Mouse (Mus musculus) heart, adult 2 months (tissue): ENCODE results near the gene Mrpl23. TPM values are rescaled to one million over a fixed set of nuclear protein-coding genes. Genes with fewer than 3 reads are reported as not detected.

Experiments
- DNase-seq, 2 experiments: peaks; one replicate each; pipeline ENCODE4 v3.0.0; 2021
- H3K27ac ChIP-seq: fragments of 200-600 bp; 2 replicates; pipeline ENCODE4 v1.8.1; 2022
- H3K27me3 ChIP-seq: fragments of 200-500 bp; 2 replicates; pipeline ENCODE4 v1.6.1; 2012; ENCODE audit warnings: mild to moderate bottlenecking, low read length, inconsistent platforms, mixed read lengths; ENCODE audit not compliant: control insufficient read depth, insufficient read depth
- H3K36me3 ChIP-seq: fragments of 200-500 bp; 2 replicates; pipeline ENCODE4 v1.6.1; 2012; ENCODE audit warnings: low read length, inconsistent platforms; ENCODE audit not compliant: control insufficient read depth, insufficient read depth
- H3K4me1 ChIP-seq: fragments of 200-500 bp; 2 replicates; pipeline ENCODE4 v1.6.1; 2011; ENCODE audit warnings: low read length; ENCODE audit not compliant: control insufficient read depth, insufficient read depth
- H3K4me3 ChIP-seq: fragments of 200-600 bp; 2 replicates; pipeline ENCODE4 v1.8.1; 2022
- H3K79me2 ChIP-seq: fragments of 200-500 bp; replicated peaks from 2 replicates; pipeline ENCODE4 v1.6.1; 2012; ENCODE audit warnings: mild to moderate bottlenecking, inconsistent platforms, low read length, moderate library complexity, mixed read lengths; ENCODE audit not compliant: control insufficient read depth, insufficient read depth
- H3K9ac ChIP-seq: fragments of 200-500 bp; 2 replicates; pipeline ENCODE4 v1.6.1; 2012; ENCODE audit warnings: low read depth, mild to moderate bottlenecking, control low read depth, inconsistent platforms, low read length, mixed read lengths
- CTCF ChIP-seq: fragments of 200-600 bp; IDR thresholded peaks from 2 replicates; pipeline ENCODE4 v1.8.1; 2022; ENCODE audit warnings: antibody characterized with exemption, mild to moderate bottlenecking, moderate library complexity
- EP300 ChIP-seq: fragments of 200-500 bp; IDR thresholded peaks from 2 replicates; pipeline ENCODE4 v1.6.1; 2011; ENCODE audit warnings: low read depth, low read length, control low read depth; ENCODE audit not compliant: insufficient read depth
- POLR2A ChIP-seq: fragments of 200-500 bp; IDR thresholded peaks from 2 replicates; pipeline ENCODE4 v1.6.1; 2011; ENCODE audit warnings: mild to moderate bottlenecking, low read depth, low read length, control low read depth; ENCODE audit not compliant: insufficient read depth
- WGBS: fragments of 180-500 bp; shearing (Covaris S2); methylation state at CpG from one replicate; pipeline ENCODE4 v1.1.7; 2018; 5-methylcytosine and 5-hydroxymethylcytosine counted together
- intact Hi-C: fragments of 180-260 bp; cut with DNase I; formaldehyde crosslinking; loops from one replicate; pipeline ENCODE4 v1.15.1; 2025
- polyA plus RNA-seq: library from polyadenylated mRNA; depleted of rRNA; stranded (reverse); fragments of >200 nt; gene quantifications from 2 replicates; pipeline ENCODE4 v1.2.3, GENCODE M21; 2012
- total RNA-seq, 2 experiments: library from RNA; stranded (reverse); gene quantifications; 2 replicates each; pipeline ENCODE4 v1.2.3; 2021

Mrpl23 gene
- total and polyA plus RNA-seq, 3 experiments, result 0.89 to 12.8 (median 2.1) TPM

DNA sequence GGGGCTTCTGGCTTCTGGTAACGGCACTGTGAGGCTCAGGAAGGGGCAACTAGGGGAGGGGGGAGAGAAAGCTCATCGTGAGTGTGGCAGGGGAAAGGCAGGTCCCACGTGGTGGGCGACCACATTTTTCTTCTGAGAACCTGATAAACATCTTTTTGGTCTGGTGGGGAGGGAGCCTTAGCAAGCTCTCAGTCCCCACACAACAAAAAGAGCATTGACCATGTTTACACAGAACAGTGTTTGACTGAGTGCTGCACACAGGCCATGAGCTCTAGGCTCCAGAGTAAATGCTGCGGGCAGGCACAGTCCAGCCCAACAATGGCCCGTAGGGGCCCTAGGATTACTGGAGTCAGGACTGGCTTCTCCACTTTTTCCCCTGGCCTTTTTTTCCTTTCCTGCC is 6.3 kb downstream of the Mrpl23 start:
- 65% methylated on average over 6 of the region's 6 CpGs for WGBS
- intact Hi-C loops, result loop anchor here (5.0 kb wide), 2 partner anchors 44 to 139 kb away; no protein-coding TSS in a partner anchor
- DNase-seq, result no peak
- Histone ChIP-seq H3K36me3 (no peaks in the 10 kb centered on the region), H3K27ac (no peak overlapping the region), H3K79me2 (no peaks in the 10 kb centered on the region), H3K9ac (no peak overlapping the region), H3K4me3 (no peak overlapping the region), H3K4me1 (0 out of 2 replicates have a peak, but pooled peaks cover 3% of the 10 kb centered on the region), H3K27me3 (no peaks in the 10 kb centered on the region)
- no peak for TF ChIP-seq POLR2A
- TF ChIP-seq CTCF, result no peak
- TF ChIP-seq EP300, result no peak

DNA sequence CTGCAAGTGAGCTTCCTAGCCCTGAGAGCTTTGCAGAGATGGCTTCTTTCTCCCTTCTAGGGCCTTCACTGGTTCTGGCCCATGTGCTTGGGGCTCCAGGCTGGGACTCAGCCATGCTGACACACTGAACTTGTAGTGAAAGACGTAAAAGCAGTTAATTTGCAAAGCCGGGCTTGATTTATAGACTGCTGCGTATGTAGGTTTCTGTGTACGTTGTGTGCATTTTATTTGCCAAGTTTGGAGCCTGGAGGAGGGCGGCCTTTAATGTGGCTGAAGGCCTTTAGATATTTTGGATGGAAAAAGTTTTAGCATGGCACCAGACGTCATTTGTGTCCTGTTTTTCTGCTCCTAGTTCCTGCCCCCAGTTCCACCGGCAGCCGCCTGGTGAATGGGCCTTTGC is 7.3 kb downstream of the Mrpl23 start:
- no peak for DNase-seq
- Histone ChIP-seq H3K79me2 (no peaks in the 10 kb centered on the region), H3K27ac (no peak overlapping the region), H3K27me3 (no peaks in the 10 kb centered on the region), H3K4me3 (no peak overlapping the region), H3K4me1 (no peaks in the 10 kb centered on the region), H3K36me3 (no peaks in the 10 kb centered on the region), H3K9ac (no peak overlapping the region)
- TF ChIP-seq POLR2A (no peak), CTCF (no peak), EP300 (no peak)
- 80% methylated on average over 8 of the region's 8 CpGs for WGBS
- intact Hi-C loops, result loop anchor here (5.0 kb wide), 2 partner anchors 42 to 137 kb away; no protein-coding TSS in a partner anchor

DNA sequence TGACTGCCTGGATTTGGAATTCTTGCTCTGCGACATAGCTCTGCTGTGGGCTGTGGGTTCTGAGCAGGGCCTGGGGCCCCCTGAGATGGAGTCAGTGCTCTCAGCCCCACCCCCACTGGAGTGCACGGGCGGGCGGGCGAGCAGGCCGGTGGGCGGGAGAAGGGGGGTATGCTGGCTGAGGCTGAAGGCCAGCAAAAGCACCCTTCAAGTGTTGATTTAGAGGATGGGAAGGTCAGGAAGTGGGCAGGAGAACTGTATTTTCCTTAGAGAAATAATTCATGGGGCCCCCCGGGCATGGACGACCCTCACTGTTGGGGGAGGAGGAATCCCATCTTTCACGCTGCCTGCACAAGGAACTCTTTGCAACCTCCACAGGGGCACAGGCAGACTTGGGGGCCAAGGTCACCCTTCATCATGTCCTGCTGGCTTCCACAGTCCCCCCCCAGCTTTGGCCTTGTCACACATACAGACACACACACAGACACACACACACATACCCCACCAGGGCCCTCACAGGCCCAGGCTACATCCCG is 10.4 kb downstream of the Mrpl23 start:
- Histone ChIP-seq H3K79me2 (no peaks in the 10 kb centered on the region), H3K27ac (no peak overlapping the region), H3K9ac (no peak overlapping the region), H3K4me3 (no peak overlapping the region), H3K27me3 (no peaks in the 10 kb centered on the region), H3K36me3 (no peaks in the 10 kb centered on the region), H3K4me1 (no peaks in the 10 kb centered on the region)
- TF ChIP-seq CTCF (no peak), POLR2A (no peak), EP300 (no peak)
- no peak for DNase-seq
- WGBS, result 74% methylated on average over 11 of the region's 11 CpGs
- intact Hi-C loops, result no loop called here

DNA sequence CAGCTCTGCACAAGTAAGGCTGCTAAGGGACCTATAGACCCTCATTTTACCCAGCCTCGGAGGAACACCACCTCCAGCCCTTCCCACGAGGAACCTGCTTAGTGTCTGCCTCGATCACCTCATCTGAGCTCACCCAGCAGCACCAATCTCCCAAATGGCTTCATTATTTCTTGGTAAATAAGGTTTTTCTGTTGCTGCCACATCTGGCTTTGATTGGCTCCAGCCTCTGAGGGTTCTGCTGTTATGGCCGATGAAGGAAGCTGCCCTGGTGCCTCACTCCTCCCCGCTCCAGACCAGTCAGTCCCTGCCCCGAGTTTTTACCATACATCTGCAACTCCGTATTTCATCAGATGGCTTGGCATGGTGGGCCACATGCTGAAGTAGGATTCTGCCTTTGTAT is 13.5 kb downstream of the Mrpl23 start:
- no peaks in the 10 kb centered on the region for H3K27me3 ChIP-seq
- H3K36me3 ChIP-seq, result no peaks in the 10 kb centered on the region
- 87% methylated on average over 7 of the region's 7 CpGs for WGBS
- H3K27ac ChIP-seq, result no peak overlapping the region
- no peaks in the 10 kb centered on the region for H3K4me1 ChIP-seq
- TF ChIP-seq POLR2A, result no peak
- TF ChIP-seq EP300, result no peak
- TF ChIP-seq CTCF, result no peak
- H3K4me3 ChIP-seq, result no peak overlapping the region
- intact Hi-C loops, result no loop called here
- H3K9ac ChIP-seq, result no peak overlapping the region
- H3K79me2 ChIP-seq, result no peaks in the 10 kb centered on the region
- no peak for DNase-seq

DNA sequence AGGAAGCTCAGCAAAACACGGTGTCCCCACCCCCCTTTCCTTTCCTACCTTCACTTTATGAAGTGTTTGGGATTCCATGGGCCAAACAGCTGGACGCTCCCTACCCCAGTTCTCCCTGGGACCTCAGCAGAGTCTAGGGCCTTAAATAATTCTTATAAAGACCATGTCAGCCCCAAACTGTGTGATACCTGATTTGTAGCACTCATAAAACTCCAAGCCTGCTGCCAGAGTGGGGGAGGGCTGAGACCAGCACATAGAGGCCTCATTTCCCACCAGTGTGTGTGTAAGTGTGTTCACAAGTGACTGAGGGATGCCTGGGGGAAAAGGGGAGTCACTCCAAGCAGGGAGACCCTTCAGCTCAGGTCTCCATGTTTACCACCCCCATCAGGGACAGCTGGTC is 15.4 kb downstream of the Mrpl23 start:
- H3K27ac ChIP-seq, result no peak overlapping the region
- H3K9ac ChIP-seq, result no peak overlapping the region
- no peak for DNase-seq
- TF ChIP-seq POLR2A (no peak), EP300 (no peak), CTCF (no peak)
- H3K79me2 ChIP-seq, result no peaks in the 10 kb centered on the region
- H3K4me1 ChIP-seq, result no peaks in the 10 kb centered on the region
- intact Hi-C loops, result no loop called here
- no peak overlapping the region for H3K4me3 ChIP-seq
- no peaks in the 10 kb centered on the region for H3K27me3 ChIP-seq
- WGBS, result 64% methylated on average over 2 of the region's 2 CpGs
- no peaks in the 10 kb centered on the region for H3K36me3 ChIP-seq

DNA sequence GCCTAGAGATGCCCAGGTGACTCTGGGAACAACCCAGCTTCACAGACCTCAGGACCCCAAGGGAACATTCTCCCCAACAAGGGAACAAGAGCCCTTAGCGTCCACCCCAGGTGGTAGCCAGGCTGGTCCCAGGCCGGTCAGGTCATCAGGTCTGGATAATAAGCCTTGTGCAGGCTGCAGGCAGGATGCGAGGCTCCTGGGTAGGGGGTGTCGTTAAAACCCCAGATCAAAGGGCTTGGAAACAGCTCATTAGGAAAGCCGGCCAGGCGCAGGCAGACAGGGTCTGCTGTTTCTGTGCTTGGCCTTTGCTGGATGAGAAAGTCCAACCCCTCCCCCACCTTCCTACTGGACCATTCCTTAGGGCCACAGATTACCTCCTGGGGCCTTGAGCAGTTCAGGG is 16.2 kb downstream of the Mrpl23 start:
- no peak for DNase-seq
- H3K36me3 ChIP-seq, result no peaks in the 10 kb centered on the region
- no peaks in the 10 kb centered on the region for H3K79me2 ChIP-seq
- TF ChIP-seq CTCF (no peak), EP300 (no peak), POLR2A (no peak)
- intact Hi-C loops, result no loop called here
- H3K9ac ChIP-seq, result no peak overlapping the region
- H3K4me1 ChIP-seq, result no peaks in the 10 kb centered on the region
- no peak overlapping the region for H3K27ac ChIP-seq
- no peaks in the 10 kb centered on the region for H3K27me3 ChIP-seq
- H3K4me3 ChIP-seq, result no peak overlapping the region
- 94% methylated on average over 6 of the region's 6 CpGs for WGBS
